Mouse (Mus musculus) gastrocnemius, postnatal 10 days (tissue): ENCODE measurements at regions not wholly inside any gene's neighbourhood (a gene's known extent, or its start where the extent isn't known, plus 50 kb on each side); places are given as distances from the start of the nearest gene placed in this dataset.
"Not testable (repeated sequence)": the region's sequence is repeated elsewhere in the genome, so short reads cannot be mapped to it uniquely, and the experiment has no call there.

Source experiments
- DNase-seq: peaks from one replicate; pipeline ENCODE4 v3.0.0; 2021; ENCODE audit warnings: mixed read lengths

DNA sequence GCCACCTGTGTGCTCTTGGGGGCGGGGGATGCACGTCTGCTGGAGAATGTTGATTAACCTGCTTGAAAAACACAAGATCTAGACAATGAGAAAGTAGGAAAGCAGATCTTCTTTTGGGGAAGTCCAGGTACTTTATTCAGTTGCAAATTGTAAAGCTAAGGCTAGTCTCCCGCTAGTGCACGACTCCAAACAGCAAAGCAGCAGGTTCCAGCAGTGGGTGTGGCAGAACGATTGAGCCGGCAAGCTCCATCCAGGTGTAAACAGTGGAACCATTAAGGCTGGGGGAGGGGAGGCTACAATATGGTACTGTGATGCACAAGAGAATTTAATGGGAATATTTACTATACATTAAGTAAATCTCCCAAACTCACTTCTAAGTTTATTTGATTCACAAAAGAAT is 448.6 kb upstream of the Cobl start:
- DNase-seq, result not testable (repeated sequence)

DNA sequence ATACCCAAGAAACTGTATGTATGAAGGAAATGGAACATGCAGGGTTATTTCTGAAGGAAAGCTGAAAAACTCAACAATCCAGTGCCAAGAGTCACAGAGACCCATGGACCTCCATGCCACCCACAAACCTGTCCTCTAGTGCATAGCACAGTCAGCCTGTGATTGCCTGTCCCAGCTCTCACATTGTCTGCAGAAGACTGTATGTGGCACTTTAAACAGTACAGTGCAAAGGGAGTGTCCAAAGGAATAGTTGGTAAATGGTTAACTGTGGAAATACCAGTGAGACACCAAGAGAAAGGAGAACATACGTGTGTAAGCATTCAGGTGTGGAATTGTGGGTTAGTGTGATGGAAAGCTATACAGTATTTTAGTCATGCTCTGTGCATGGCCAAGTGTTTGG is 409.0 kb upstream of the Cobl start:
- no peak for DNase-seq

DNA sequence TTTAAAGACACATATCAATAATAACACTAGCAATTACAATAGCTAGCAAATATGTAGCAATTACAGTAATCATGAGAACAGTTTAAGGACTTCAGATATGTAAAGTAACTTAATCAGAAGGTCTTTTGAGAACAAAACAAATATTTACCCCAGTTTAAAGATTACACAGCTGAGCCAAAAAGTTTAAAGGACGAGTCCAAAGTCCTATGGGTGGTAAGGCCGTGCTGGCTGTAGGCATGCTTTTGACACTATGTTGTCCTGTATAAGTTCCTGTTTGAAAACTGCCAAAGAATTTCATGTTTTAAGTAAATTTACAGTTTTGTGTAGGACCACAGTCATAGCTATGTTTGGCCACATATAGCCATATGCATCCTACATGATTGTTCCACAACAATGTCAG is 408.0 kb upstream of the Cobl start:
- DNase-seq, result no peak

DNA sequence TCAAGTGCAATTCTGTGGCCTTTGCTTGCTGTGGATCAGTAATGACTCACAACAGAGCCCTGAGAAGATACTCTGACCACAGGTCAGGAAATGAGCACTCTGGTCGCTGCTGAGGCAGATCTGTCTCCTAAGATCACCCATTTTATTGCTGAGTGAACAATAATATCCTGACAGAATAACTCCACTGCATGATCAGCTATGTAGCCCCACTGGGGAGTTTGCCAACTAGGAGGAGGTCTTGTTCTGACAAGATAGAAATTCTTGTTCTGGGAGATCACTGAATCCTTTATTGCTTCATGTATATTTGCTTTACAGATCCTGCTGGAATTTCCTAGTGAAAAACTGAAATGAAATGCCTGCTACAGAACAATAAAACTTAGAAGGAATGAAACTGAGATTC is 407.6 kb upstream of the Cobl start:
- no peak for DNase-seq

DNA sequence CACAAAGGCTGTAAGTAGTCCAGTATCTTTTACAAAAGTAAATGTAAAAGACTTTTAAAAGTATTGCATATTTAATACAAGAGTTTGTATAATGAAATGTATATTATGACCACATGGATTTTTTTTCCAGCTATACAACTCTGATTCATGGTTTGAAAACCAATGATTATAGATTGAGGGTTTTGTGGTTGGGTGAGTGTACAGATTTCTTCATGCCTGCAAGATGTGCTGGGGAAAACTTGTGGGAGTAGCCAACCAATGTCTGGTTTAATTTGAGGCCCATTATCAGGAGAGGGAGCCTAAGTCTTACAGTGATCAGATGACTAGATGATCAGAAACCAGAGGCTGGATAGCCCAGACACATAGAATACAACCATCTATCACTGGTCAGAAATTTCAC is 402.8 kb upstream of the Cobl start:
- DNase-seq, result no peak

DNA sequence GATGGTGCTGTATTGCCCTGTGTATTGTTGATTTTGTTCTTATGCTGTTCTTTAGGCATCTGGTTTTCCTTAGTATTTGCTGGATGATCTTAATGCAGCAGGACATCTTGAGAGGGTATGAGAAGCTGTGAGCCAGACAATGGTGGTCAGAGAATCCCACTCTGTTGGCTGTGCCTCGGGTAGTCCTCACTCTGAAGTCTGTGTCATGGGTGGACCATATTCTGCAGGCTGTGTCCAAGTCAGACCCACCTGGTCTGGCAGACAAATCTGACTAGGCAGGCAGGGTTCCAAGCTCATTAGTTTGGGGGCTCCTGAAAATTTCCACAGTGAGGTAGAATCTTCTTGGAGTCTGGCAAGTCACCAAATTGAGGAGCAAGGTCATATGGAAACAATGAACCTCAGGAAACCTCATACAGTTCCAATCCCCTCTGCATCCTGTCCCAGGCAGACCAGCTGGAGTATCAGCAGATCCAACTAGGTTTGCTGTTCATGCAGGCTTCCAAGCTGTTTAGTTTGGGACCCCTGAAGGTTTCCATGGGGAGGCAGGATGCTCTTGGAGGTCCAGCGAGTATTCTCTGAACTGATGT is 400.4 kb upstream of the Cobl start:
- DNase-seq, result no peak

DNA sequence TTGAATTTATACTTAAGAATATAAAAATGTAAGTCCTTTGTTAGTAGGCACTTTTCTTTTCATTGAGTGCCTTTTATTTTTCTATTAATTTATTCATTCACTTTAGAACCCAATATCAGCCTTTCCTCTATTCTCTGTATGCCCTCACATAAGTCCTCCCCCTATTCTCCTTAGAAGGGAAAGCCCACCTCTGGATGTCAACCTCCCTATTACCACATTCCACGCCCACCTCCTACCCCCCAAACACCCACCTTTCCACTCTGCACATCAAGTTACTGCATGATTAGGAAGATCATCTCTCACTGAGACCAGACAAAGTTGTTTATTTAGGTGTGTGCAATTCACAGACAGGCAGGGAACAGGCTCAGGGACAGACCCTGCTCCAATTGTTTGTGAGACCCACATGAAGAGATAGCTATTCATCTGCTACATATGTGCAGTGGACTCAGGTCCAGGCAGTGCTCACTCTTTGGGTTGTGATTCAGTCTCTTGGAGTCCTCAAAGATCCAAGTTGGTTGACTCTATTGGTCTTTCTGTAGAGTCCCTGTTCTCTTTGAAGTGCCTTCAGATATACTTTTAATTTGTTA is 394.7 kb upstream of the Cobl start:
- DNase-seq, result no peak

DNA sequence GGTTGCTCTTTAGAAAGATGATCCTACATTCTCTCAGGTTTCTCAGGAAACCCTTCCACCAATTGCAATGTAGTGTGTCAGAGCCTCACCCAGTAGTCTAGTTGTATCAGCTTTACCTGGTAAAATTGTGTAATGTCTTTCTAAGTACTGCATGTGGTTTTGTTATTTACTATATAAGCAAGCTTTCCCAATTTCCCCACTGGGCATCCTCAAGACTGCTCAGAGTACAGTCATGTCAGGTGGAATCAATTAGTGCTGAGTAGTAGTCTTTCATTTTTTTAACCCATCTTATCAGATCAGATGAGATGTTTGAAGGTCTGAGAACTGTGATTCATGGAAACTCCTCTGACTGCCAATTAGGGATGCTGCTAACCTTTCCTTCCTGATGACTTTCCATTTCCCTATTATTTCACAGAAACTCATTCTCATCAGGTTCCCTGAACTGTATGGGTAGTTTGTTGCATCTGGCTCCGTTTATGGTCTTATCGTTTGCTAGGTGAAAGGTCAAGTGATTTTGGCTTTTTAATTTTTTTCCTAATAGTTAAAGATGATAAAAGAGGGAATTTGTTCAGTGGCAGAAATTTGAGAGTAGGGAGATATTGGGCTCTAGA is 393.6 kb upstream of the Cobl start:
- no peak for DNase-seq

DNA sequence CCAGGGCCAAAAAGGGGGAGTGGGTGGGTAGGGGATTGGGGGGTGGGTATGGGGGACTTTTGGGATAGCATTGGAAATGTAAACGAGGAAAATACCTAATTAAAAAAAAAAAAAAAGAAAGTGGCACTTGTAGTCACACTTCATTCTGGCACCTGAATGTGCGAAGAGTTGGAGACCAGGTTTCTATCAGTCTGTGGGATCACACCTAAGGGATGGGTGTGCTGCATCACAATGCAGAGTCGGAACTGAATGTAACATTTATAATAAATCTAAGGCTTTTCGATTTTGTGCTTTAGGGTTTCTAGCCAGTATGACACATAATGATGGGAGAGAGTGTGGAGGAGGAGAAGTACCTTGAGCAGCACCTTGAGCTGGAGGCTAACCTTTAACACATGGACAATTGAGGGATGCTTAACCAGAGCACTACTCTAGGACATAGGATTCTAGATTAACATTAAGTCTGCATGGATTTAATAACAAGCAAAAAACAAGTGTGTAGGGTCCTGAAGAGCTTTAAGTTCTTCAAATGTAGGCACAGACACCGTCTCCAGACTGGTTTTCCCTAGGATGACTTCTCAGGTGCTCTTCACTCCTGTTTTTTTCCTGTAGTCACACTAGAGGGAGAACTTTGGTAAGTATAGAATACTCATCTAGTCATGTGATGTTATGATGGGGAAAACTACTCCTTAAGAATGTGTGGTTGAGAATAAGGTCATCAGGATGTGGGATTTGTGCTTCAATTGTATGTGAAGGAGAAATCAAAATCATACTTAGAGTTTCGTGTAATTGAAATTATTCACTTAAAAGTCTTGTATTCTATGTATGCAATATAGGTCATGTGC is 392.8 kb upstream of the Cobl start:
- DNase-seq, result no peak

DNA sequence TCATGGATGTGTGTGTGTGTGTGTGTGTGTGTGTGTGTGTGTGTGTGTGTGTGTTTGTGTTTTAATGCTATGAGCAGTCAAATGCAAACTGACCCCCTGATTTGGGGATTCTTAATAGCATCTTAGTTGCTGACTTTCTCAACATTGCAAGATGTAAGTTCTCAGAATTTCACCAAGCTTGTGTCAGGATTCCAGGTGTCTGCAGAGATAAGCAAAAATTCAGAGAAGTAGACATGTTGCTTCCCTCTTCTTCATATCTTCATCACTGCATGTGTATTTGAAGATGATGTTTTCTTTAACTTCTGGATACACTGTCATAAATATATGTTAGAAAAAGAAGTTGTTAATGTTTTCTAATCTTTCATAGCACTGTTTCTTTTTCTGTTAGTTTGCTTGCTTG is 383.0 kb upstream of the Cobl start:
- no peak for DNase-seq

DNA sequence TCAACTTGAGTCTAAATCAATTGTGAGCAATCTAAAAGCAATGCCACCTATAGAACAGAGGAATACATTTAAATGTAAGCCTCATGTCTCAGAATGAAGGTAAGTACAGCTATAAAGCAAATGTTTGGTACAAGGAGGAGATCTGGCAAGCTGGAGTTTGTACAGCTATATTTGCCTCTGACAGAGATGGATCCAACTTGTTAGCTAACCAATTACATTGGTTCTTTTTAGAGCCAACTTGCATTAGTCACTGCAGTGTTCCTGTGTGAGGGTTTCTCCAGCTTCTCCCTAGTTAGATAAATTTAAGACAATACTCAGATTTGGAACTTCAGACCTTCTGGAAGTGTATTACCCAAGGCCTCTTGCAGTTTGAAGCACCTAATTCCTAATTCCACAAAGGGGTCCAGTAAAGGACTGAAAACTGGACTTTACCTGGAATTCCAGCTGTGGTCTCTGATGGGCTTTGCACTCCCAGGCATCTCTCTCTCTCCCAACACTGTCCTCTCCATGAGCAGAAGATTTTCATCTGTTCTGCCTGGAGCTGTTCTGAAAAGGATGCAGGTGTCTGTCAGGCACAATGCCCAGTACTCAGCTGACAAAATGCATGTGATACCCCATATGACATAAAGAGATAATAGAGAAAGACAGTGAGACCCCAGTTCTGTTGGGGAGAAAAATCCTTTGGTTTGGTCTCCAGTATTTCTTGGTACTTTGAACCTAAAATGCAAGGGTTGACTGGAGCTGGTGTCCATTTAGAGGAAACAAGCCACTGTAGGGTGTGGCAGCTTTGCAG is 379.1 kb upstream of the Cobl start:
- DNase-seq, result no peak

DNA sequence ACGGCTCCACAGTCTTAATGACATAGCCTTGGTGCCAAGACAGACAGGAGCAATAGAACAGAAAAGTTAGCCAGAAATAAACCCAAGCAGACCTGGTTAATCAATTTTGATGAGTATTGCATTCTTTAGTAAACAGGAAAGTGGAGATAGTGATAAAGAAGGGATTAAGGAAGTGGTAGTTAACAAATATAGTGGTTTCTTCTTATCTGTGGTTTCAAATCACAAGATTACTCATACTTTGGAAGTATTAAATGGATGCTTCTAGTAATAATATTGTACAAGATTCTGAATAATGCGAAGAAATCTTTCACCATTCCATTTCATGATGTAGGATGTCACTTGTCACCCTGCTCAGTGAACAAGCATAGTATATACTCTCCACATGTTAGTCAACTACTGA is 376.6 kb upstream of the Cobl start:
- no peak for DNase-seq

DNA sequence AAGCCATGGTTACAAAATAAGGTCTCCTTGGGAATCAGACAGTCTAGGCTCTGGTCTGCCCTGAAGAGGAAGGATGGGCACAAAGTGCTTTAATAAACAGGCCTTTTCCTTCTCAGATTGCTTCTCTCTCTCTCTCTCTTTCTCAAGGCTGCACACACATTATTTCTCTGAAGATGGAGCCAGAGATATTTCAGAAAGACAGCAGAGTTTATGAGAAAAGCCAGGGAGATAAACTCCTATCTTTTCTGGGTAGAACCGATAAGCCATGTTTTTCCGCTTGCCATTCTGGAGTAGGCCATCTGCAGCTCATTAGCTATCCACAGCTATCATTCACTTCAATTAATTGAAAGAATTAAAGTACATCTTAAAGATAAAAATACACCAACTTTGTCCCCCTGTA is 373.2 kb upstream of the Cobl start:
- DNase-seq, result no peak

DNA sequence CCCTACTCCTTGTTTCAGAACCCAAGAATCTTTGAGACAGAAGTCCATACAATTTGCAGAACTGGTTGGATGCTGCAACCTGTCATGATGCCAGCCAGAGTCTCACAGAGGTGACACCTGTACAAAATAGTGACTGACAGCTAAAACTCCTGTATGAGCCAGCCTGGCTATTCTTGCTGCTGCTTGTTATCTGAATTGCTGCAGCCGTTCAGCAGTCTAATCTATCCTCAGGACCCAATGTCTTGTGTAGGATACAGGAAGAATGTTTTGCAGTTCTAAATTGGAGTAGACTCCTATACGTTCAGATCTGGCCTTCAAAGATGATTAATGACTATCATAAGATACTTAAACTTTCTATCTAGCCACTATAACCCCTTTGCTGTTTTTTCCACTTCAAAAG is 372.6 kb upstream of the Cobl start:
- no peak for DNase-seq

DNA sequence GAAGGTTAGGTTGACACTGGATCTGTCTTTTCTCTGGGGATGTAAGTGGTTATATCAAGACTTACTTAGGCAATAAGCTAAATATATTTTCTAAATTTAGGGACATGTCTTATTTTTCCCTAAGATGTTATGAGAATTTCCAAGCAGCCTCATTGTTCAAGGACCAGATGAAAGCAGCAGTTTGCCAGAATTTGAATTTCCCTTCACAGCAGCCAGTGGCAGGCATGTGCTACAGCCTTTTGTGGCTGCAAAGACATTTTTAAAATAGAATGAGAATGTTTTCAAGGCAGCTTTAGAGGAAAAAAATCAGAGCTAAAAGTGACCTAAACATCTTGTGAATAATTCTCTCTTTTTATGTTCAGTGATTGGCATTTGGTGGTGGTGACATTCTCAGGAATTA is 371.6 kb upstream of the Cobl start:
- DNase-seq, result no peak

DNA sequence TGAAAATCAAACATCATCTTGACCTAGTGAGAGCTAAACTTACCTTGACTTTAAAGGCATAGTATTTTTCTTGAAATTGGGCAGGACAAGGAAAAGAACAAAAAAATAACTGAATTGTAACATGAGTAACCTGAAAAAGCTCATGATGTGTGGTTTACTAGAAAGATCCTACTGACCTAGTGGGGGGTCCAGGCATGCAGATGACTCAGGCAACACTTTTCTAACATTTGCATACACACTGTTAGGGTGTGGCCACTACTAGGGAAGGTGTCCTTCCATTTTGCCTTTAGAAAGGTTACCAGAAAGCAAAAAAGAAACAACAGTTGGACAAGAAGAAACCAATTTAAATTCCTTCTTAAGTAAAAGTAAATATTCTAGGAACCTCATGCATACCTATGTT is 347.3 kb upstream of the Cobl start:
- DNase-seq, result no peak

DNA sequence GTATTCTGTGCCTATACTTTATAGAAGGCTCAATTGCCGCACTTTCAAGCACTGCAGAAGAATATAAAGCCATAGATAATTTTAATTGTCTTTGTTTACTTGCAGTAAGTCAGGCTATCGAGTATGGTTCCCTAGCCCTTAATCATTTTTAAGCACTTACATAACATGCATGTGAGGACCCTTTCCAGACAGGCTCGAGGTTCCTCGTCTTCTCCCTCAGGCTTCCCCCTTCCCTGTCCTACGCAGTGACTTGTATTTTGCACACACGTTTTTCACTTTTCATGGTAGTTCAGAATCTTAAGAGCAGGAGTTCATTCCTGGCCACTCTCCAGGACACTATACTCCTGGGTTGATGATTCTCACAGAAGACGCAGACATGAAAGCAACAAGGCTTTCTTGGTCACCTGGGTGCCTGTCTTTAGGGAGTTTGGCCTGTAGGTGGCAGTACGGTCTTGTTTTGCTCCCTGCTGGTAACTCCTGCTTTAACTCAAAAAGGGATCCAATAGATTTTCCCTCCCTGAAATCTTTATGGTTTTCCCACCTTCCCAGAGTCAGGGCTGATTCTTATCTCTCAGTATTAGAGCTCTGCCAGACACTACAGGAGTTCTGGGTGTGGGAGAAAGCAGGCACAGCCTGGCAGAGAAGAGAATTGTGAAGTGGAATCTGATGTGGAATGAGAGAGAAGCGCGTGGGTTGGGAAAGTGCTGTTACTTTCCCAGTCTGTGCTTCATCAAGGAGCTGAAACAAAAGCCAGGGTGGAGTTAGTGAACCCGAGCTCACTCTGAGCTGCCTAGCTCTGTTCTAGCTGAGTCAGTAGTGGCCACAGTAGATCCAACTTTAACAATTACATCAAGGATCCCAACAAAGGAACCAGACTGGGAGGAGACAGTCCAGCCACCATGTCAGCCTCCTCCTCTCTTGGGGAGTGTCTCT is 346.5 kb upstream of the Cobl start:
- peak; percentile 63 for DNase-seq
